Mouse (Mus musculus) left cerebral cortex, adult 18-20 months (tissue): ENCODE data around the gene Fars2. TPM values are rescaled to one million over a fixed set of nuclear protein-coding genes. Genes with fewer than 3 reads are reported as not detected.

ENCODE experiments used
- total RNA-seq, 2 experiments: library from RNA; stranded (reverse); gene quantifications; 2 replicates each; pipeline ENCODE4 v1.2.3; 2021

Fars2 gene
- total RNA-seq, 2 experiments from 2014 or later = 39.5 to 43.8 TPM

Other genes starting within 250 kb of the Fars2 start
- 1 to 10 TPM; 4.7 to 5.3 TPM for gene Rpp40, start 211.1 kb upstream of the Fars2 start, total RNA-seq
- 10 to 100 TPM; 11.2 to 13.3 TPM for gene Ppp1r3g, start 158.6 kb upstream of the Fars2 start, total RNA-seq
- 10 to 100 TPM; 23.6 to 24.2 TPM for gene Lyrm4, start 114 bp downstream of the Fars2 start, total RNA-seq